Mouse (Mus musculus) layer of hippocampus, adult 18-20 months (tissue): ENCODE results near the gene Dnajc9. TPM values are rescaled to one million over a fixed set of nuclear protein-coding genes. Genes with fewer than 3 reads are reported as not detected.

ENCODE experiments used
- DNase-seq, 2 experiments: peaks; one replicate each; pipeline ENCODE4 v3.0.0; 2022; ENCODE audit warnings: low spot score in 2 of 2
- long read RNA-seq: library from polyadenylated mRNA; stranded (forward); transcript quantifications from one replicate; pipeline ENCODE4 v2.0.0, GENCODE M21; 2021
- total RNA-seq, 2 experiments: library from RNA; stranded (reverse); gene quantifications; 2 replicates each; pipeline ENCODE4 v1.2.3; 2021

The Dnajc9 gene
- 10 to 100 TPM; 31.1 to 32.2 TPM for total RNA-seq
- long read RNA-seq, transcript Dnajc9-201 (5 exons, 1,631 nt), result major isoform, 17 of 21 reads
- long read RNA-seq, partial matches to known transcripts, result 0 of 21 reads
- long read RNA-seq, other reads (novel, unspliced or antisense), result 2 of 21 reads

GRCm38 (mm10) chr14:20388441-20389129, at the start of gene Dnajc9:
Gene Dnajc9, minus strand, starts transcription at chr14:20388910.
- peak; percentile 89 to 97 for DNase-seq

- no peak for DNase-seq
Observed at GRCm38 (mm10) chr14:20436976-20437375, 48.3 kb upstream of the Dnajc9 start.

- no peak for DNase-seq
Observed at GRCm38 (mm10) chr14:20432420-20432819, 43.7 kb upstream of the Dnajc9 start.

- DNase-seq, result no peak
Observed at GRCm38 (mm10) chr14:20431726-20432125, 43.0 kb upstream of the Dnajc9 start.

- DNase-seq, result no peak
Observed at GRCm38 (mm10) chr14:20429833-20430232, 41.1 kb upstream of the Dnajc9 start.

GRCm38 (mm10) chr14:20428593-20428992, 39.9 kb upstream of the Dnajc9 start:
- DNase-seq, result no peak

GRCm38 (mm10) chr14:20423046-20423445, 34.3 kb upstream of the Dnajc9 start:
- no peak for DNase-seq

DNA sequence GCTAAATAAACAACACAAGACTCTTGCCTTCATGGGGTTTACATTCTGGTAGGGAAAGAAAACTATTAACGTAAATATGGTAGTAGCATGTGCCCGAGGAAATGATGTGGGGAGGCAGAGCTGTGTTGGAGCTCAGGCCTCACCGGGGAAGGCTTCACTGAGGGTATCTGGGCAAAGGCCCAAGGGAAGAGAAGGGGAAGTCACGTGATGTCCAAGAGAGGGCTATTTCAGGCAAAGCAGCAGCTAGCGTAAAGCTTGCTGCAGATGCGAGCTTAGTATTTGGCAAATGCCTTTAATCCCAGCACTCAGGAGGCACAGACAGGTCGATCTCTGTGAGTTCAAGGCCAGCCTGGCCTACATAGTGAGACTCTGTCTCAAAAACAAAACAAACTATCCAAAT, 33.5 kb upstream of the Dnajc9 start:
- no peak for DNase-seq

DNA sequence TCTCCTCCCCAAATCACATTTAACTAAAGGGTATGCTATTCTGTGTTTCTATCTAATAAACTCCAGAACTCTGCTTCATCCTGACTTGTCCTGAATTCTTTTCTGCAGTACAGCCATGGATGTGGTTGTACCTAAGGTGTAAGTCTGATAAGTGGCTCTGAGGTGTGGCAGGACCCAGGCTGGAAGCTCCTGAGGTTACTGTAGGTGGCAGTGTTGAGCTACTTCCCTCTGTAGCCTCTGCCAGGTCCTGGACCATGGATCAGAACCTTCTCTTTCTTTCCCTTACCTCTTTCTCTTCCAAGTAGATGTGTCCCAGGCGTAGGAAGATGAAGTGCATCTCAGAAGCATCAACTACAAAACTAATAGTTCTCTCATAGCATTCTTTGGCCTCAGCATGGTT, 11.4 kb upstream of the Dnajc9 start:
- DNase-seq, result peak in 1 of 2 experiments; percentile 63

DNA sequence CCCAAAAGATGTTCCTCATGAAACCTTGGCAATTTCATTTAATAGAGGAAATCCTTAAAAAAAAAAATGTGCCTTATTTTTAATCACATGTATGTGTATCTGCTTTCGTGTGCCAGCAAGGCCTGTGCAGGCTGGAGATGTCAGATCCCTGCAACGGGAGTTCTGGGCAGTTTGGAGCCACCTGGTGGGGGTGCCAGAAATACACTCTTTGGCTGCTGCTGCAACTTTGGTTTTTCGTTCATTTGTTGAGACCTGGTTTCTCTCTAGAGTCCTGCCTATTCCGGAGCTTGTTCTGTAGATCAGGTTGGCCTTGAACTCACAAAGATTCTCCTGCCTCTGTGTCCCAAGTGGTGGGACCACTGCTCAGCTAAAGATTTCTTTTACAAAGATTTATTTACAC, 10.2 kb upstream of the Dnajc9 start:
- DNase-seq, result no peak

DNA sequence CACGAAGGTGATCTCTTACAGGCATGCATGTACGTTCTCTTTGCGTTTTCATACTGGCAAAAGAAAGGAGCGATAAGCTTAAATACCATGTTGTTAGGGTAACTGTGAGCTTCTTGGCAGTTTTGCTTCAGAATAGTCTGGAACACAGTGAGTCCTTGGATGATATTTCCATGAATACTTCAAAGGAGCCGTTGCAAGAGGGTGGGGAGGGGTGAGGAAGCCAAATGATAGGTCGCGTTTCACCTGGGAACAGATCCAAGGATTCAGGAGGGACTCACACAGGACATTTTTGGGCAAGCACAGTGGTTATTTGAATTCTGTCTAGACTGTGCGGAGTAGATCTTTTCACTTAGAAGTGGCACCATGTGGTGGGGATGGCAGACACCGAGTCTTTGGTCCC, 8.5 kb upstream of the Dnajc9 start:
- no peak for DNase-seq

DNA sequence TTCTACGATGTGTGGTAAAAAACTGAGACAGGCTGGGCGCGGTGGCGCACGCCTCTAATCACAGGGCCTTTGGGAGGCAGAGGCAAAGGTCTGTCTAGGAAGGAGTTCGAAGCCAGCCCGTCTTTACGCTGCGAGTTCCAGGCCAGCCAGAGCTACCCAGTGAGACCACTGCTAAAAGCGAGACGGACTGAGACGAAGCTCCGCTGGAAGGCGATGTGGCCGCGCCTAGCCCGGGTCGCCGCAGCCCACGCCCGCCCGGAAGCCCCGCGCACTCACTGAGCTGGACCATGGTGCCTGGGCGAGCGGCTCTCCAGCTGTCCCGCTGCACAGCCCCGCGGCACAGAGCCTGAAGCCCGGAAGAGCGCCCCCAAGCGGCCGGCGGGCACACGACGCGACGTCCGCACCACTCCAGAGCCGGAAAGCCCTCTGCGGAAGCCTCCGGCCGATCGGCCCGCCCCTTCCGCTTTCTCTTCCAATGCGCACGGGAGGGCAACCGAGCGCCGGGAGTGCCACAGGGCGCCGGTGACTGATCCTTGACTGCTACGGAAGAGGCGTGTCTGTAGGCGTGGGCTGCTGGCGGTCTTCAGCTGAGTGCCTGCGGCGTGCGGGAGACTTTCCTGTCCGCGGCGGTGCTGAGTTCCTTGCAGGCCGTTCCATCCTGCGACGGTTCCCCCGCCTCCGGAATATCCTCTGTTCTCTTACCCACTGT, 4.6 kb upstream of the Dnajc9 start, which contains the start of gene Mrps16:
Mrps16 (minus strand) TSS at position 430 of the 709 bp plus-strand sequence.
- peak; percentile 93 to 96 for DNase-seq

DNA sequence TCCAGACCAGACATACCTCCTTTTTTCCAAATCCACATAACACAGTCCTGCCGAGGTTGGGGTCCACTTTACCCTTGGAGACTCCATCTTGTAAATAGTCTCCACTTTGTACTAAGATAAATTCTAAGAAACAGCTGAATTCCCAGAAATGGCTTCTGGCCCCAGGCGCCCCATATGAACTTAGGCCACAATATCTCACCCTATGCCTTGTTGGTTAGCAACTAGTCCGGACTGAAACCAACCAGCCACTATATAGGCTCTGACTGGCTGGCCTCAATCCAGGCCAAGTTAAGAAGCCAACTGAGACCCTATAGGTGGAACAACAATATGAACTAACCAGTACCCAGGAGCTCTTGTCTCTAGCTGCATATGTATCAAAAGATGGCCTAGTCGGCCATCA, 3.6 kb upstream of the Dnajc9 start:
- no peak for DNase-seq

DNA sequence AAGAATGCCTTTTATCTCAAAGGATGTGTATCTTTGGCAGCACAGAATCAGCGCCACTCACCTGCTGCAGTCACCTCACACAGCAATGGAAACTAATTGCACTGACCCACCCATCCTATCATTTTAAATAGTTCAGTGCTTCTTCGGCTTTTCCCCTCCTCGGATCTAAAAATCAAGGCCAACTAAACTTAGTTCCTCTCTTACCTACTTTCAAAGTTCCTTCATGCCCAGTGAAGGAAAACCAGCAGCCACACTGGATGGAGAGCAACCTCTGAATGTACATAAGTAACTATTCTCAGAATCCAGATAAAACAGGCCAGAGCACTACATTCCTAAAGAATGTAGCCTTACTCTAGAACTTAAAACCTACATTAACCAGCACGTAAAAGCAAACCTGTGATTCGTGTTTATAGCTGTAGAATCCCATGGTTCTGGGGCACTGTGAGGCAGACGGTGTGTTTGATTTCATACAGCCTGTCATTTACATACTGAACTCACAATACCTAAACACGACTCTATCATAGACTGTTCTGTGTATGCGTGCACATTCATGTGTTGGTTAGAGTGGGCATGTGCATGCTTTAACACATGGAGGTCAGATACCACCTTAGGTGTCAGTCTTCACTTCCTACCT, 853 bp upstream of the Dnajc9 start:
- no peak for DNase-seq

DNA sequence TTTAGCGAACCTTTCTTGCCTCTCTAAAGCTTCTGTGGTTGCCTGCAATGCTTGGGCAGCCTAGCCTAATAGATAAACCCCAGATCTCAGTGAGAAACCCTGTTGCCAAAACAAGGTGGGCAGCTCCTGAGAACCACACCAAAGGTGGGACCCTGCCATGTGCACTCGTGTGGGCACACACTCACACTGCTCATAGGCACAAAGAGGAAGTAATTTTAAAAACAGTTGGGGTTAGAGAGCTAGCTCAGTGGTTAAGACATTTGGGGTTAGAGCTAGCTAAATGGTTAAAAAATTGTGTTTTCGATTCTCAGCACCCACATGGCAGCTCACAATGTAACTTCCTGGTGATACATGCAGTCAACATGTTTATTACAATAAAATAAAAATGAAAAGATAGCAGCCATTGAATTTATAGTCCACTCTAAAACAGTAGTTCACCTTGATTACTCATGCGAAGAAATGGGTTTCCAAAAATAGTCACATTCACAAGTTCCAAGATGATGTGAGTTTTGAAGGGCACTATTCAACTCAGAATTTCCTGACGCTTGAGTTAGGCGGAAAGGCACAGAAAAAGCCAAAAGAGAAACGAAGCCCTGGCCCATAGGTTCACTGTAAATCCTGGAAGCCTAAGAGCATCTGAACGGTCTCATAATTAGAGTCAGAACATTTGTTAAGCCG, 8.8 kb downstream of the Dnajc9 start:
- DNase-seq, result no peak

DNA sequence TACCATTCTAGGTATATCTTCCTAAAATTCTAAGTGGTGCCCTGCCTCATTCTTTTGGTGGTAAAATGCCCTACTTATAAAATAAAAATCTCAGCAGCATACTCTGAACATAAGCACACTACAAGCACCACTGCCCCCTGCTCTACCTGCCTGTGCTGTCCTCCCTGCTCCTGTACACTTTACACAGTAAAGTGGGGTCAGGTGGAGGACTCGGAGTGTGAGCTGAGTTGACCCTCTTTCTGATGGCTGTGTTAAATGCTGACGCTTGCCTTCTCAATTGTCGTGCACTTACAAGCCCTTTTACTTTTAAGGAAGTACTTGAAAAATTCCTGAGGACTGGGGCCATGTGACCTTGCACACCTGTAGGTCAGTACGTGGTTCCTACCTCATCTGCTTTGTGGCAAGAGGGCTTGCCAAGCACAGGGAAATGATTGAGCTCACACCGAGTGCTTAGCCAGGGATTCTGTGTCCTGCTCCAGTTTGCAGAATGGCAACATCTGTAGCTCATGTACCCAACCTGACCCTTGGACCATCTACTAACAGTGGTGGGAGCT, 9.5 kb downstream of the Dnajc9 start:
- no peak for DNase-seq

- DNase-seq, result no peak
Observed at GRCm38 (mm10) chr14:20378313-20379061, 10.2 kb downstream of the Dnajc9 start.

DNA sequence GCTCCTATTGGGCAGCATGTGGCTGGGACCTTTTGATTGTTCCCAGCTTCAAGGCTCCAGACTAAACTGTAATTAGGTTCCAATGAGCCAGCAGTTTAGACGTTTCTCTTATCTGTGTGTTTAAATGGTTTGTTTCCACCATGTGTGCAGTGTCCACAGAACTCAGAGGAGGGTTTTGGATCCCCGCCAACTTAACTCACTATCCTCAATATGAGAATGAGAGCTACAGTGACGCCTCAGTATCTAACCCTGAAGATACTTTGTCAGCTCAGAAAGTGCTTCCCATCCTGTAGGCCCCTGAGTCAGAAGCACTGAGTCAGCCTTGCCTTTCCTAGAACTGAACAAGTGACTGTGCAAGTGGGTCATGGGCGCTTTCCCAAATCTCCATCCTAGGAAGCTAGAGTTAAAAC, 11.6 kb downstream of the Dnajc9 start:
- DNase-seq, result peak in 1 of 2 experiments; percentile 15

- no peak for DNase-seq
Observed at GRCm38 (mm10) chr14:20371854-20372253, 16.9 kb downstream of the Dnajc9 start.

GRCm38 (mm10) chr14:20370798-20371197, 17.9 kb downstream of the Dnajc9 start:
- no peak for DNase-seq
